Mouse (Mus musculus): Measurements from ENCODE around the gene Apobr.

GRCm38 (mm10) chr7:126581661-126582060, 3.1 kb upstream of the Apobr start:
- no peak for TF ChIP-seq MXI1 (IDR thresholded peaks at IDR 0.05; ENCODE audit: low read depth, low read length)
- TF ChIP-seq JUND (IDR thresholded peaks at IDR 0.05; ENCODE audit: low read depth, low read length) = no peak
- TF ChIP-seq CHD2 (IDR thresholded peaks at IDR 0.05; ENCODE audit: low read length) = no peak
- no peak for TF ChIP-seq ZKSCAN1 (IDR thresholded peaks at IDR 0.05; ENCODE audit: low read depth, low read length)
- TF ChIP-seq POLR2A (IDR thresholded peaks at IDR 0.05; ENCODE audit: control insufficient read depth in 1 of 2, insufficient read depth in 1 of 2, low read depth in 1 of 2, low read length in 2 of 2, poor library complexity in 1 of 2) = no peak
- no peak for TF ChIP-seq NELFE (IDR thresholded peaks at IDR 0.05; ENCODE audit: low read depth, low read length)
- no peak for TF ChIP-seq UBTF (IDR thresholded peaks at IDR 0.05; ENCODE audit: borderline replicate concordance, insufficient read depth, low read depth, low read length)
